Mouse (Mus musculus): ENCODE results near the gene Nlrp6. TPM values are rescaled to one million over a fixed set of nuclear protein-coding genes. Genes with fewer than 3 reads are reported as not detected.

Nlrp6 gene
- polyA plus RNA-seq, 1 experiment from 2014 or later = 0.26 TPM

GRCm38 (mm10) chr7:140900220-140900619 is 20.5 kb upstream of the Nlrp6 start, which contains the start of gene Cox8b:
Gene Cox8b, minus strand, starts transcription at chr7:140900446.
- no peak within 1 kb of the TSS for H3K27ac ChIP-seq
- peaks cover 18% of the 10 kb centered on the region for H3K4me1 ChIP-seq
- no peak for DNase-seq (ENCODE audit: low spot score)
- no peak within 1 kb of the TSS for H3K4me3 ChIP-seq
- H3K27me3 ChIP-seq (ENCODE audit: low read depth, poor library complexity, severe bottlenecking) = no peaks in the 10 kb centered on the region
- WGBS = 68% methylated on average over 10 of the region's 10 CpGs
- H3K36me3 ChIP-seq = peaks cover 54% of the 10 kb centered on the region
- H3K9me3 ChIP-seq (replicated peaks) = no peaks in the 10 kb centered on the region

DNA sequence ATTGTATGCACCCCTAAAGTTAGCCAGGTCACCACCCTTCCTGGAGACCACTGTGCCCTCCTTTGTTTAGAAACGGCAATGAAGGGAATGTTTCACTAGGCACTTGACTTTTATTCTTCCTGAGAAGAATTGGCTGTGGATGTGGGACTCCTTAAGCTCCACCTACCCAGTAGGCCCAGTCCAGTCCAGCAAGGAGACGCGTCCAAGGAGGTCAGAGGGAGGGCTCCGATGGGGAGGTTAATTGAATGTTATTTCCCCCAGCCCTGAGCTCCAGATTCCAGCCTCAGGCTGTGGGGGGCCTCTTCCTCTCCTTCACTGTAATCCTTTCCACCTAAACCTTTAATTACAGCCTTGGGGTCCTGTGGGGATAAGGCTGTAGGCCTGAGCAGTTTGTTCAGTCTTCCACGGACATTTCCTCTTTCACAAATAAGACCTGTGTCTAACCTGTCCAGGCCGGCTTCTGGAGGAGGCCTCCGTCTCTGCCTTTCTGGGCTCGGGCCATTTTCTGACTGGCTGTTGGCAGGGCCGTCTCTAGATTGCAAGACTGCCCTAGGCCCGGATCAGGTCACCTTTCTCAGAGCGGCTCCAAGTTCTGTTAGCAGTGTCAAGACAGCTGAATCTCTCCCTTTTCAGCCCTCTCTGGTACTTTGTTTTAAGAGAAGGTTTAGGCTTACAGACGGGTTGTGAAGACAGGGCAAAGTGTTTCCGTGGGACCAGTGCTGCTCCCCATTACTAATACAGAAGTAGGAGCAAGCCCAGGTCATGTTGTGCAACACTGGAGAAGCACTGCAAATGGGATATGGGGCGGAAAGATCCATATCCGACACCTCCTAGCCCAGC is 18.4 kb upstream of the Nlrp6 start:
- no peak for DNase-seq (ENCODE audit: low spot score)
- Histone ChIP-seq H3K36me3 (peaks cover 35% of the 10 kb centered on the region), H3K4me3 (no peak overlapping the region), H3K9me3 (replicated peaks) (no peaks in the 10 kb centered on the region), H3K27me3 (ENCODE audit: low read depth, poor library complexity, severe bottlenecking) (no peaks in the 10 kb centered on the region), H3K4me1 (peaks cover 18% of the 10 kb centered on the region), H3K27ac (peak overlapping the region; percentile 31; the same call in 1 of the 2 replicates)
- WGBS = 76% methylated on average over 15 of the region's 15 CpGs

- peak overlapping the region; percentile 31 for H3K27ac ChIP-seq
- no peaks in the 10 kb centered on the region for H3K9me3 ChIP-seq (replicated peaks)
- H3K4me1 ChIP-seq = peaks cover 20% of the 10 kb centered on the region
- 27% methylated on average over 13 of the region's 13 CpGs for WGBS
- H3K4me3 ChIP-seq = no peak overlapping the region
- peak; percentile 87 for DNase-seq (ENCODE audit: low spot score)
- no peaks in the 10 kb centered on the region for H3K27me3 ChIP-seq (ENCODE audit: low read depth, poor library complexity, severe bottlenecking)
- H3K36me3 ChIP-seq = peaks cover 25% of the 10 kb centered on the region
These were observed 17.5 kb upstream of the Nlrp6 start for GRCm38 (mm10) chr7:140903212-140903611.

DNA sequence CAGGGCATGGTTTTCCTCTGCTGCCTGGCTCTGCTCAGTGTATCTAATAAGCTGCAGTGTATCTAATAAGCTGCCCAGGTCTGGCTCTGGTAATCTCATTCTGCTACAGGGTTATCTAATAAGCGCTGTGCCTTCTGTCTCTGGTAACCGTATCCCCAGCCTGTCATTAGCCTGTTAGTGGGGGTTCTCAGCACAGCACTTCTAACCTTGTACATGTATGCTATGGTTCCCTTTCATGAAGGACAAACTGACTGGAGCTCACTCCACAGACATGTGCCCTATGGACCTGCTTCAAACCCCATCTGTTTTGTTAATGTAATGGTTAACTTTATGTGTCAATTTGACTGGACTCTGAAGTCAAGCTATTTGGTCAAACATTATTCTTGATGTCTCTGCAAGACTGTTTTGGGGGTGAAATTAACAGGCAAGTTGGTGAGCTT is 15.0 kb upstream of the Nlrp6 start:
- H3K27me3 ChIP-seq (ENCODE audit: low read depth, poor library complexity, severe bottlenecking) = no peaks in the 10 kb centered on the region
- 0 out of 2 replicates have a peak, but pooled peaks cover 5% of the 10 kb centered on the region for H3K36me3 ChIP-seq
- DNase-seq (ENCODE audit: low spot score) = no peak
- no peak overlapping the region for H3K27ac ChIP-seq
- H3K9me3 ChIP-seq (replicated peaks) = no peaks in the 10 kb centered on the region
- peaks cover 30% of the 10 kb centered on the region for H3K4me1 ChIP-seq
- H3K4me3 ChIP-seq = no peak overlapping the region
- 85% methylated on average over 2 of the region's 2 CpGs for WGBS

DNA sequence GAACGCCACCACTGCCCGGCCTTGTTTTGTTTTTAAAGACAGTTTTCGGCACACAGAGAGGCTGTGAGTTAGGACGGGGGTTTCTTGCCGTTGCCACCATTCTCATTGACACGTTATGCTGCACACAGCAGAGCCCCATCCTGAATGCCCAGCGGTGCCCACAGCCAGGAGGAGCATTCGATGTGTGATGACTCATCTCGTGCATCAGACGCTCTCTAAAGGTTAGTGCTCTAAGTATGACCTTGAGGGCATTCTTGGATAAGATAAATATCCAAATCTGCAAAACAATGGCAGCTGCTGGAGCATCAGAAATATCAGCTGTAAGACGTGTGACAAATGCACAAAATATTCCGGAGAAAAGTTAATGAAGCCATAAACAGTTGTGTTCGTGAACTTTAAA is 13.6 kb upstream of the Nlrp6 start:
- no peak overlapping the region for H3K27ac ChIP-seq
- H3K4me3 ChIP-seq = no peak overlapping the region
- H3K27me3 ChIP-seq (ENCODE audit: low read depth, poor library complexity, severe bottlenecking) = no peaks in the 10 kb centered on the region
- no peaks in the 10 kb centered on the region for H3K9me3 ChIP-seq (replicated peaks)
- no peaks in the 10 kb centered on the region for H3K36me3 ChIP-seq
- no peak for DNase-seq (ENCODE audit: low spot score)
- WGBS = 88% methylated on average over 13 of the region's 13 CpGs
- peaks cover 26% of the 10 kb centered on the region for H3K4me1 ChIP-seq

GRCm38 (mm10) chr7:140907697-140908096 is 13.0 kb upstream of the Nlrp6 start:
- Histone ChIP-seq H3K36me3 (no peaks in the 10 kb centered on the region), H3K9me3 (replicated peaks) (no peaks in the 10 kb centered on the region), H3K4me1 (peaks cover 22% of the 10 kb centered on the region), H3K27ac (no peak overlapping the region), H3K4me3 (no peak overlapping the region), H3K27me3 (ENCODE audit: low read depth, poor library complexity, severe bottlenecking) (no peaks in the 10 kb centered on the region)
- DNase-seq (ENCODE audit: low spot score) = no peak
- WGBS = 85% methylated on average over 7 of the region's 7 CpGs

DNA sequence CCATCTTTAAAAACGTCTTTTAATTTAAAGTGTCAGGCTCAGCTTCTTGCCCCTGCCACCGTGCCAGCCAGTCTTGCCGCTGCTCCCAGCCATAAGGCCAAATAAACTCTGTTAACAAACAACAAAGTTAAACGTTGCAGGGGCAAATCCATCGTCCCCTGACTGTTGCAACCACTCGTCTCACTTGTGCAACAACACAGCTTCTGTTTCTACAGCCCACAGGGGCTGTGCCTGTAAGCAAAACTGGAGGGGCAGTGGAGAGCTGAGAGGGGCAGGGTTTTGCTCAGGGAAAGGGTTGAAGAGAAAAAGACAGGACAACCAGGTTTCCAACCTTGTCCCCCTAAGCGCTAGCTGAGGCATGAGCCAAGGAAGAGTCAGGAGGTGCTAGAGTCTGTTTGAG is 12.5 kb upstream of the Nlrp6 start:
- DNase-seq (ENCODE audit: low spot score) = no peak
- 53% methylated on average over 7 of the region's 7 CpGs for whole genome bisulfite sequencing
- no peaks in the 10 kb centered on the region for H3K9me3 ChIP-seq (replicated peaks)
- no peaks in the 10 kb centered on the region for H3K36me3 ChIP-seq
- no peak overlapping the region for H3K27ac ChIP-seq
- peak overlapping the region; percentile 51; the same call in 1 of the 2 replicates for H3K4me3 ChIP-seq
- H3K27me3 ChIP-seq (ENCODE audit: low read depth, poor library complexity, severe bottlenecking) = no peaks in the 10 kb centered on the region
- H3K4me1 ChIP-seq = peaks cover 17% of the 10 kb centered on the region

- peaks cover 13% of the 10 kb centered on the region for H3K4me1 ChIP-seq
- peak overlapping the region; percentile 51 for H3K4me3 ChIP-seq
- H3K27me3 ChIP-seq (ENCODE audit: low read depth, poor library complexity, severe bottlenecking) = no peaks in the 10 kb centered on the region
- peak; percentile 89 for DNase-seq (ENCODE audit: low spot score)
- H3K9me3 ChIP-seq (replicated peaks) = no peaks in the 10 kb centered on the region
- 2% methylated on average over 19 of the region's 19 CpGs for WGBS
- H3K27ac ChIP-seq = peak overlapping the region; percentile 66
- H3K36me3 ChIP-seq = no peaks in the 10 kb centered on the region
These were observed 12.0 kb upstream of the Nlrp6 start for GRCm38 (mm10) chr7:140908634-140909107.

DNA sequence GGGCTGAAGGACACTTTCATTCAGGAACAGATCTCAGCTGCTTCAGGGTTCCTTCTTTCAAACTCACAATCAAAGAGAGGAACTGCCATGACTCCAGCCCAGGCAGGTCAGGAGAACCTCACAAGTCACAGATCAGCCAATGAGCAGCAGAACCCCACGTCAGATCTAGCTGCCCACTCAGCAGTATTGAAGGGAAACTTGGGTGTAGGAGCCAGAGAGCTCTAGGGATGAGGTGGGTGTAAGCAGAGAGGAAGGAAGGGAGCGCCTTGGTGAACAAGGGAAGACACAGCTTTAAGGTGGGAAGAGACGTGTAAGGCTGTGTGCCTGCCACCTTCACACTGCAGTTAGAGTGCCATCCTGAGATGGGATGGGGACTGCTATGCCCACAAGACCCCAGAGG is 8.4 kb upstream of the Nlrp6 start:
- H3K27me3 ChIP-seq (ENCODE audit: low read depth, poor library complexity, severe bottlenecking) = no peaks in the 10 kb centered on the region
- no peak overlapping the region for H3K27ac ChIP-seq
- no peak overlapping the region for H3K4me3 ChIP-seq
- no peaks in the 10 kb centered on the region for H3K36me3 ChIP-seq
- WGBS = 78% methylated on average over 3 of the region's 3 CpGs
- no peaks in the 10 kb centered on the region for H3K9me3 ChIP-seq (replicated peaks)
- H3K4me1 ChIP-seq = peaks cover 13% of the 10 kb centered on the region
- no peak for DNase-seq (ENCODE audit: low spot score)

DNA sequence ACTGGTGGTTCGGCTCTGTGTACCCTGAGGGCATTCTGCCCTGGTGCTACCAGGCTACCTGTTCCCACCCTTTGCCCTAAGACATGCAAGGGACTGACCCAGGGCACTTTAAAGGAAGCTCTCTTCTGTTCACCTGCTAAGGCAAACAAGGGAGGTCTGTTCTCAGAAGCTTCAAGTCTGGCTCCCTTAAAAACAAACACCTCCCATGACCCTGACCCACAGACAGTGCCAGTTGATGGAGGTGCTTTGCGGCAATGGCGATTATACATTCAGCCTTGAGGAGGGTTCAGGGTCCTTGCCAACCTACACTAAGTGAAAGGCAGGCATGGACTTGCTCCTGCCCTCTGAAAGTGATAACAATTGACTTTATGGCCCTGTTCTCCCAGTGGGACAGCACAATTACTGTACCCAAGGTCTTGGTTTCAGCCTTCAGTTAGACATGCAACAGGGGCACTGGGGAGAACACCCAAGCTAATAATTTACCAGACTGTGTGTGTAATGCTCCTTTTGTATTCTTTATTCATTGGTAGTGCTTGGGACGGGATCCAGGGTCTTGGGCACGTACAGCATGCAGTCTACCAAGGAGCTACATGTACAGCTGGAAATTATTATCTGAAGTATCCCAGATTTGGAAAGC is 7.7 kb upstream of the Nlrp6 start:
- Histone ChIP-seq H3K27ac (no peak overlapping the region), H3K9me3 (replicated peaks) (no peaks in the 10 kb centered on the region), H3K4me3 (no peak overlapping the region), H3K4me1 (peaks cover 13% of the 10 kb centered on the region), H3K36me3 (no peaks in the 10 kb centered on the region), H3K27me3 (ENCODE audit: low read depth, poor library complexity, severe bottlenecking) (peaks cover 1% of the 10 kb centered on the region; the same call in 1 of the 2 replicates)
- DNase-seq (ENCODE audit: low spot score) = no peak
- 80% methylated on average over 5 of the region's 5 CpGs for WGBS

DNA sequence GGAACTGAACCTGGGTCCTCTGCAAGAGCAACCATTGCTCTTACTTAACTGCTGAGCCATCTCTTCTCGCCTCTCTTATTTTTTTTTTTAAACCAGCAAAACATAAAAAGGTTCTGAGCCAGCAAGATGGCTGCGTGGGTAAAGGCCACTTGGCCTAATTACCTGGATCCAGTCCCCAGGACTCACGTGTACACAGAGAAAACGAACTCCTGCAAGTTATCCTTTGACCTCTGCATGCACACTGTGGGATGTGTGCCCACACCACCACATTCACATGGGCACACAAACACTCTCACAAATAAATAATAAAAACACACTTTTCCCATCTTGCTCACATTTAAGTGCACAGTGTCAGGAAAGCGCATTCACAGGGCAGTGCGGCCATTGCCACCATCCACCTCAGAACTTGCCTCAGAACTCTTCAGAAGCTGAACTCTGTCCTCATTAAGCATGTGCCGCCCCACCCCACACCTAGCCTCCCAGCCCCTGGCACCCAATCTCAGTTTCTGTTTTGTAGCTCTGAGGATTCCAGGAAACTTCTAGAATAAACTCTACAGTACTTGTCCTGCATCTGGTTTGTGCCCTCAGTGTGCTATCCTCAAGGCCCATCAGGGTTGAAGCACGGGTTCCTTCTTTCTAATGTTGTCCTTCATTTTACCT is 6.5 kb upstream of the Nlrp6 start:
- no peak for DNase-seq (ENCODE audit: low spot score)
- no peak overlapping the region for H3K27ac ChIP-seq
- no peaks in the 10 kb centered on the region for H3K9me3 ChIP-seq (replicated peaks)
- H3K27me3 ChIP-seq (ENCODE audit: low read depth, poor library complexity, severe bottlenecking) = peaks cover 10% of the 10 kb centered on the region; the same call in 1 of the 2 replicates
- peaks cover 1% of the 10 kb centered on the region; the same call in 1 of the 2 replicates for H3K4me1 ChIP-seq
- H3K36me3 ChIP-seq = no peaks in the 10 kb centered on the region
- no peak overlapping the region for H3K4me3 ChIP-seq
- WGBS = 80% methylated on average over 8 of the region's 8 CpGs

GRCm38 (mm10) chr7:140919911-140920310 is 791 bp upstream of the Nlrp6 start:
- 79% methylated on average over 4 of the region's 4 CpGs for WGBS

More at GRCm38 (mm10) chr7:140919911-140920310, 791 bp upstream of the Nlrp6 start:
- peaks cover 68% of the 10 kb centered on the region for H3K27me3 ChIP-seq (ENCODE audit: low read depth, poor library complexity, severe bottlenecking)
- no peaks in the 10 kb centered on the region for H3K9me3 ChIP-seq (replicated peaks)
- no peaks in the 10 kb centered on the region for H3K36me3 ChIP-seq
- H3K4me1 ChIP-seq = peaks cover 14% of the 10 kb centered on the region
- DNase-seq (ENCODE audit: low spot score) = no peak
- no peak overlapping the region for H3K4me3 ChIP-seq
- no peak overlapping the region for H3K27ac ChIP-seq

All from limb, embryonic 10.5 days (tissue).